Mouse (Mus musculus) heart, postnatal 0 days (tissue): ENCODE measurements around the gene Prmt3. TPM values are rescaled to one million over a fixed set of nuclear protein-coding genes. Genes with fewer than 3 reads are reported as not detected.

ENCODE experiments used
- ATAC-seq: fragments of 200-750 bp; cut with Nextera tagmentation; 2 replicates; pipeline ENCODE4 v1.8.0; 2017; ENCODE audit warnings: low read depth, moderate number of reproducible peaks, moderate library complexity; ENCODE audit not compliant: insufficient read depth
- DNase-seq: peaks from one replicate; pipeline ENCODE4 v3.0.0-alpha.2; 2016; ENCODE audit warnings: low spot score
- H3K27ac ChIP-seq: fragments of 300-500 bp; sonication (generic); 2 replicates; pipeline ENCODE4 v1.5.1; 2014; ENCODE audit warnings: low read depth, mild to moderate bottlenecking
- H3K27me3 ChIP-seq: fragments of 300-500 bp; sonication (generic); 2 replicates; pipeline ENCODE4 v1.6.1; 2014; ENCODE audit warnings: low read length, mixed read lengths; ENCODE audit not compliant: control insufficient read depth, insufficient read depth
- H3K36me3 ChIP-seq: fragments of 300-500 bp; sonication (generic); replicated peaks from 2 replicates; pipeline ENCODE4 v1.6.1; 2014; ENCODE audit warnings: low read length, mixed read lengths; ENCODE audit not compliant: control insufficient read depth, insufficient read depth
- H3K4me1 ChIP-seq: fragments of 300-500 bp; sonication (generic); 2 replicates; pipeline ENCODE4 v1.6.1; 2014; ENCODE audit warnings: antibody characterized with exemption; ENCODE audit not compliant: control insufficient read depth, insufficient read depth
- H3K4me2 ChIP-seq: fragments of 300-500 bp; sonication (generic); 2 replicates; pipeline ENCODE4 v1.6.1; 2014; ENCODE audit warnings: low read depth, mild to moderate bottlenecking, low read length, moderate library complexity
- H3K4me3 ChIP-seq: fragments of 300-500 bp; sonication (generic); 2 replicates; pipeline ENCODE4 v1.5.1; 2014; ENCODE audit warnings: low read depth, low read length
- H3K9ac ChIP-seq: fragments of 300-500 bp; sonication (generic); replicated peaks from 2 replicates; pipeline ENCODE4 v1.6.1; 2014; ENCODE audit warnings: low read depth, low read length, mixed read lengths
- H3K9me3 ChIP-seq: fragments of 300-500 bp; sonication (generic); replicated peaks from 2 replicates; pipeline ENCODE4 v1.6.1; 2016; ENCODE audit warnings: low read length; ENCODE audit not compliant: control insufficient read depth
- CTCF ChIP-seq: IDR thresholded peaks from 2 replicates; pipeline ENCODE4 v1.5.1; 2016; ENCODE audit warnings: antibody characterized with exemption, control low read depth, low read depth
- EP300 ChIP-seq: IDR thresholded peaks from 2 replicates; pipeline ENCODE4 v1.6.1; 2016; ENCODE audit warnings: antibody characterized with exemption, low read depth
- WGBS: fragments of 180-500 bp; shearing (Covaris S2); extraction: QIAGEN DNeasy Blood & Tissue Kit; methylation state at CpG from one replicate; pipeline ENCODE4 v1.1.7; 2014; 5-methylcytosine and 5-hydroxymethylcytosine counted together
- polyA plus RNA-seq: library from polyadenylated mRNA; unstranded; fragments of >200 nt; fragmentation: Nextera tagmentation; extraction: Ambion mirVana; gene quantifications from 2 replicates; pipeline ENCODE4 v1.2.1, GENCODE M21; 2015
- total RNA-seq: library from RNA; depleted of rRNA; stranded (reverse); fragments of >200 nt; gene quantifications from 2 replicates; pipeline ENCODE4 v1.2.3, GENCODE M21; 2014; ENCODE audit warnings: low replicate concordance

Gene Prmt3
- total and polyA plus RNA-seq, 2 experiments from 2014 or later: 27.1 to 34.7 TPM

- no peak for ATAC-seq
- DNase-seq: peak; percentile 61
- 5% methylated on average over 4 of the region's 4 CpGs for WGBS
Observed at GRCm38 (mm10) chr7:49751148-49751547, 27.0 kb upstream of the Prmt3 start.

GRCm38 (mm10) chr7:49752730-49753506 is 25.2 kb upstream of the Prmt3 start:
- WGBS: 22% methylated on average over 25 of the region's 25 CpGs
- H3K9ac ChIP-seq: no peak overlapping the region
- TF ChIP-seq EP300 (no peak), CTCF (peak; percentile 59)
- no peaks in the 10 kb centered on the region for H3K4me1 ChIP-seq
- H3K27ac ChIP-seq: no peak overlapping the region
- peaks cover 22% of the 10 kb centered on the region; the same call in 1 of the 2 replicates for H3K27me3 ChIP-seq
- no peak for ATAC-seq
- no peaks in the 10 kb centered on the region for H3K36me3 ChIP-seq
- peak overlapping the region; percentile 39 for H3K4me2 ChIP-seq
- H3K4me3 ChIP-seq: no peak overlapping the region
- DNase-seq: no peak
- no peaks in the 10 kb centered on the region for H3K9me3 ChIP-seq

More at GRCm38 (mm10) chr7:49751148-49751547, 27.0 kb upstream of the Prmt3 start:
- Histone ChIP-seq H3K9me3 (no peaks in the 10 kb centered on the region), H3K27ac (no peak overlapping the region), H3K4me3 (no peak overlapping the region), H3K27me3 (peaks cover 22% of the 10 kb centered on the region; the same call in 1 of the 2 replicates), H3K4me2 (no peak overlapping the region), H3K36me3 (no peaks in the 10 kb centered on the region), H3K9ac (no peak overlapping the region), H3K4me1 (no peaks in the 10 kb centered on the region)
- TF ChIP-seq EP300 (no peak), CTCF (peak; percentile 79)

GRCm38 (mm10) chr7:49754767-49755166 is 23.4 kb upstream of the Prmt3 start:
- WGBS: 6% methylated on average over 9 of the region's 9 CpGs
- H3K36me3 ChIP-seq: no peaks in the 10 kb centered on the region
- H3K4me1 ChIP-seq: no peaks in the 10 kb centered on the region
- ATAC-seq (no peak), DNase-seq (peak; percentile 36)
- H3K27me3 ChIP-seq: peaks cover 22% of the 10 kb centered on the region; the same call in 1 of the 2 replicates
- TF ChIP-seq EP300 (no peak), CTCF (peak; percentile 85)
- no peak overlapping the region for H3K9ac ChIP-seq
- H3K9me3 ChIP-seq: no peaks in the 10 kb centered on the region
- H3K4me3 ChIP-seq: no peak overlapping the region
- no peak overlapping the region for H3K4me2 ChIP-seq
- no peak overlapping the region for H3K27ac ChIP-seq

- no peak for DNase-seq
- peak; percentile 59 for ATAC-seq
- H3K27ac ChIP-seq: no peak within 1 kb of the TSS
- no peaks in the 10 kb centered on the region for H3K4me1 ChIP-seq
- H3K27me3 ChIP-seq: 0 out of 2 replicates have a peak, but pooled peaks cover under 1% of the 10 kb centered on the region
- H3K36me3 ChIP-seq: no peaks in the 10 kb centered on the region
- peak within 1 kb of the TSS; percentile 67 for H3K4me3 ChIP-seq
- no peaks in the 10 kb centered on the region for H3K9me3 ChIP-seq
- H3K9ac ChIP-seq: peak within 1 kb of the TSS; percentile 57
- 2% methylated on average over 31 of the region's 42 CpGs for WGBS
- no peak for TF ChIP-seq CTCF
- TF ChIP-seq EP300: no peak
- H3K4me2 ChIP-seq: peak within 1 kb of the TSS; percentile 83
Observed at GRCm38 (mm10) chr7:49758934-49759571, 19.1 kb upstream of the Prmt3 start, which contains the start of gene Htatip2. Gene Htatip2, plus strand, starts transcription at chr7:49759115.

GRCm38 (mm10) chr7:49762605-49763004 is 15.5 kb upstream of the Prmt3 start:
- WGBS: 76% methylated on average over 13 of the region's 13 CpGs
- H3K27ac ChIP-seq: no peak overlapping the region

More at GRCm38 (mm10) chr7:49762605-49763004, 15.5 kb upstream of the Prmt3 start:
- H3K27me3 ChIP-seq: no peaks in the 10 kb centered on the region
- H3K36me3 ChIP-seq: no peaks in the 10 kb centered on the region
- H3K4me3 ChIP-seq: no peak overlapping the region
- DNase-seq (no peak), ATAC-seq (no peak)
- H3K9me3 ChIP-seq: no peaks in the 10 kb centered on the region
- no peak overlapping the region for H3K4me2 ChIP-seq
- H3K4me1 ChIP-seq: peaks cover 17% of the 10 kb centered on the region; the same call in 1 of the 2 replicates
- no peak overlapping the region for H3K9ac ChIP-seq
- TF ChIP-seq CTCF (no peak), EP300 (no peak)
